In genomic region chr19:60144336-60144989, GRCm38 (mm10) we compare ENCODE assay signal across 8 mouse cellular contexts.
DNase-seq lines count a peak whose midpoint lies in the region; ATAC-seq and TF ChIP-seq lines count a peak whose summit lies in the region.

No protein-coding gene starts in this region.

- 6% methylated on average over 20 of the region's 20 CpGs for WGBS in heart, embryonic 13.5 days
- WGBS in kidney, postnatal 0 days, result 4% methylated on average over 20 of the region's 20 CpGs
- WGBS in liver, adult 2 months, result 6% methylated on average over 20 of the region's 20 CpGs

- peak; percentile 67 to 76 for DNase-seq in CD8-positive naive resting alpha-beta T cell, adult 2 months (ENCODE audit: low read depth in 2 of 2, low spot score in 2 of 2)
- peak; percentile 40 for DNase-seq in c-Kit-negative CD71-positive TER-119-positive erythroid progenitor cells, embryonic 14.5 days (ENCODE audit: low read depth, low spot score)
- DNase-seq in fibroblast of lung, adult 2 months (ENCODE audit: low read depth), result peak; percentile 83
- peak; percentile 93 for DNase-seq in kidney, postnatal 0 days (ENCODE audit: low spot score)
- peak; percentile 68 for DNase-seq in liver, adult 2 months (ENCODE audit: extremely low read depth, low read depth, low spot score)
- peak; percentile 88 for DNase-seq in naive thymus-derived CD4-positive, alpha-beta T cell, adult 2 months (ENCODE audit: low read depth)
- DNase-seq in splenic B cell, adult 2 months (ENCODE audit: low read depth, low spot score), result peak; percentile 90

- peak overlapping the region; percentile 62; the same call in 1 of the 2 replicates for H3K9ac ChIP-seq in heart, embryonic 13.5 days
- no peak overlapping the region for H3K9ac ChIP-seq in kidney, postnatal 0 days (ENCODE audit: low read depth, low read length)
- no peak overlapping the region for H3K9ac ChIP-seq in liver, adult 2 months (ENCODE audit: low read depth, low read length)

- TF ChIP-seq POLR2A in liver, adult 2 months (IDR thresholded peaks at IDR 0.05; ENCODE audit: extremely low read depth, insufficient read depth, low read length), result no peak

- no peaks in the 10 kb centered on the region for H3K9me3 ChIP-seq in heart, embryonic 13.5 days
- no peaks in the 10 kb centered on the region for H3K9me3 ChIP-seq in kidney, postnatal 0 days (replicated peaks; ENCODE audit: low read length)

- H3K4me1 ChIP-seq in heart, embryonic 13.5 days, result no peaks in the 10 kb centered on the region
- no peaks in the 10 kb centered on the region; the same call in 1 of the 2 replicates for H3K4me1 ChIP-seq in kidney, postnatal 0 days (replicated peaks; ENCODE audit: insufficient read depth, low read length)
- H3K4me1 ChIP-seq in liver, adult 2 months (ENCODE audit: control insufficient read depth, insufficient read depth, low read length), result no peaks in the 10 kb centered on the region

- H3K27ac ChIP-seq in heart, embryonic 13.5 days (replicated peaks), result no peak overlapping the region
- no peak overlapping the region for H3K27ac ChIP-seq in kidney, postnatal 0 days
- no peak overlapping the region for H3K27ac ChIP-seq in liver, adult 2 months (replicated peaks; ENCODE audit: insufficient read depth, low read depth, low read length)

- H3K27me3 ChIP-seq in heart, embryonic 13.5 days (replicated peaks), result peaks cover 70% of the 10 kb centered on the region
- H3K27me3 ChIP-seq in kidney, postnatal 0 days (ENCODE audit: insufficient read depth, low read length), result no peaks in the 10 kb centered on the region
- H3K27me3 ChIP-seq in liver, adult 2 months (ENCODE audit: control insufficient read depth, insufficient read depth, low read length), result no peaks in the 10 kb centered on the region
- H3K27me3 ChIP-seq in splenic B cell, adult 2 months (ENCODE audit: control insufficient read depth, insufficient read depth, low read length, poor library complexity, severe bottlenecking), result no peaks in the 10 kb centered on the region

- ATAC-seq in heart, embryonic 13.5 days (ENCODE audit: extremely low read depth, insufficient number of reproducible peaks, low FRiP score, low TSS enrichment), result no peak
- ATAC-seq in kidney, postnatal 0 days (replicated peaks; ENCODE audit: low FRiP score, low read depth), result 0 out of 2 replicates have a peak, but pooled peaks have one; percentile 63

- TF ChIP-seq CTCF in kidney, postnatal 0 days (IDR thresholded peaks at IDR 0.05; ENCODE audit: low read depth), result peak; percentile 99
- TF ChIP-seq CTCF in liver, adult 2 months (IDR thresholded peaks at IDR 0.05; ENCODE audit: low read depth, low read length), result peak; percentile 87

- H3K79me2 ChIP-seq in liver, adult 2 months (ENCODE audit: control insufficient read depth, insufficient read depth, low read length), result no peaks in the 10 kb centered on the region

- H3K4me3 ChIP-seq in heart, embryonic 13.5 days, result peak overlapping the region; percentile 41
- H3K4me3 ChIP-seq in kidney, postnatal 0 days (replicated peaks; ENCODE audit: low read depth, low read length), result peak overlapping the region; percentile 20; the same call in 1 of the 2 replicates
- no peak overlapping the region for H3K4me3 ChIP-seq in liver, adult 2 months (ENCODE audit: insufficient read depth, low read depth, low read length)

- peak overlapping the region; percentile 65 for H3K4me2 ChIP-seq in heart, embryonic 13.5 days
- H3K4me2 ChIP-seq in kidney, postnatal 0 days (ENCODE audit: low read length), result peak overlapping the region; percentile 51

- no peaks in the 10 kb centered on the region for H3K36me3 ChIP-seq in heart, embryonic 13.5 days
- H3K36me3 ChIP-seq in kidney, postnatal 0 days (ENCODE audit: insufficient read depth, low read length), result no peaks in the 10 kb centered on the region
- no peaks in the 10 kb centered on the region for H3K36me3 ChIP-seq in liver, adult 2 months (ENCODE audit: control insufficient read depth, insufficient read depth, low read length)
- no peaks in the 10 kb centered on the region for H3K36me3 ChIP-seq in splenic B cell, adult 2 months (ENCODE audit: control insufficient read depth, insufficient read depth, low read length, poor library complexity, severe bottlenecking)

Comparison
In these comparisons a context has a peak if more than half of its experiments do, and no peak if none do; other contexts are left out.
1. DNase-seq: peak in every context shown above with its lines; median percentile 93 in kidney, postnatal 0 days; 90 in splenic B cell, adult 2 months; 88 in naive thymus-derived CD4-positive, alpha-beta T cell, adult 2 months; 83 in fibroblast of lung, adult 2 months; 72 in CD8-positive naive resting alpha-beta T cell, adult 2 months; 68 in liver, adult 2 months; 40 in c-Kit-negative CD71-positive TER-119-positive erythroid progenitor cells, embryonic 14.5 days.